Mouse (Mus musculus): ENCODE measurements around the gene Crls1. TPM values are rescaled to one million over a fixed set of nuclear protein-coding genes. Genes with fewer than 3 reads are reported as not detected.

The Crls1 gene
- polyA plus RNA-seq, 1 experiment, result 60.4 TPM

GRCm38 (mm10) chr2:132906763-132907162, 60.3 kb downstream of the Crls1 start:
- Histone ChIP-seq H3K4me1 (ENCODE audit: control insufficient read depth, insufficient read depth, low read length) (no peaks in the 10 kb centered on the region), H3K27ac (ENCODE audit: insufficient read depth, low read length) (no peak overlapping the region), H3K4me3 (ENCODE audit: insufficient read depth, low read length) (no peak overlapping the region)
- TF ChIP-seq CTCF (IDR thresholded peaks at IDR 0.05; ENCODE audit: borderline replicate concordance, insufficient read depth, low read length) (no peak), POLR2A (IDR thresholded peaks at IDR 0.05; ENCODE audit: low read depth, low read length) (no peak)

- TF ChIP-seq POLR2A (IDR thresholded peaks at IDR 0.05; ENCODE audit: low read depth, low read length), result no peak
- TF ChIP-seq CTCF (IDR thresholded peaks at IDR 0.05; ENCODE audit: borderline replicate concordance, insufficient read depth, low read length), result no peak
- no peaks in the 10 kb centered on the region for H3K4me1 ChIP-seq (ENCODE audit: control insufficient read depth, insufficient read depth, low read length)
- H3K27ac ChIP-seq (ENCODE audit: insufficient read depth, low read length), result no peak overlapping the region
Measured at GRCm38 (mm10) chr2:132914785-132915184, 68.3 kb downstream of the Crls1 start.

More at GRCm38 (mm10) chr2:132914785-132915184, 68.3 kb downstream of the Crls1 start:
- H3K4me3 ChIP-seq (ENCODE audit: insufficient read depth, low read length), result no peak overlapping the region

Other genes with a start within 250 kb of the Crls1 start
- gene Shld1, start 159.7 kb upstream of the Crls1 start, polyA plus RNA-seq (2011; ENCODE audit: insufficient read length, low read depth, missing spikeins), result 3.1 and 5.3 TPM in 2 replicates
- gene Chgb, start 65.4 kb upstream of the Crls1 start, polyA plus RNA-seq (2011; ENCODE audit: insufficient read length, low read depth, missing spikeins), result not detected in 2 replicates
- 27.5 and 33.9 TPM in 2 replicates for gene Trmt6, start 30.6 kb upstream of the Crls1 start, polyA plus RNA-seq (2011; ENCODE audit: insufficient read length, low read depth, missing spikeins)
- gene Mcm8, start 30.5 kb upstream of the Crls1 start, polyA plus RNA-seq (2011; ENCODE audit: insufficient read length, low read depth, missing spikeins), result 7.0 and 8.6 TPM in 2 replicates
- gene Lrrn4, start 34.2 kb downstream of the Crls1 start, polyA plus RNA-seq (2011; ENCODE audit: insufficient read length, low read depth, missing spikeins), result 0.83 TPM in 1 of 2 replicates, not detected in the other
- gene Fermt1, start 99.2 kb downstream of the Crls1 start, polyA plus RNA-seq (2011; ENCODE audit: insufficient read length, low read depth, missing spikeins), result not detected in 2 replicates